Mouse (Mus musculus) hindbrain, embryonic 12.5 days (tissue): ENCODE data around the gene Dera. TPM values are rescaled to one million over a fixed set of nuclear protein-coding genes. Genes with fewer than 3 reads are reported as not detected.
A peak's percentile ranks its signal among the peaks of the same experiment; 100 is the strongest.

Experiments
- ATAC-seq: fragments of 200-750 bp; cut with Nextera tagmentation; 2 replicates; pipeline ENCODE4 v1.8.0; 2017; ENCODE audit warnings: moderate TSS enrichment; ENCODE audit not compliant: low FRiP score
- H3K27ac ChIP-seq: fragments of 300-500 bp; sonication (generic); 2 replicates; pipeline ENCODE4 v1.5.1; 2016; ENCODE audit warnings: mild to moderate bottlenecking
- H3K27me3 ChIP-seq: fragments of 300-500 bp; sonication (generic); 2 replicates; pipeline ENCODE4 v1.6.1; 2016; ENCODE audit warnings: mild to moderate bottlenecking
- H3K36me3 ChIP-seq: fragments of 300-500 bp; sonication (generic); 2 replicates; pipeline ENCODE4 v1.6.1; 2016; ENCODE audit warnings: mild to moderate bottlenecking
- H3K4me1 ChIP-seq: fragments of 300-500 bp; sonication (generic); 2 replicates; pipeline ENCODE4 v1.6.1; 2016
- H3K4me2 ChIP-seq: fragments of 300-500 bp; sonication (generic); replicated peaks from 2 replicates; pipeline ENCODE4 v1.6.1; 2016; ENCODE audit warnings: mild to moderate bottlenecking
- H3K4me3 ChIP-seq: fragments of 300-500 bp; sonication (generic); 2 replicates; pipeline ENCODE4 v1.5.1; 2016; ENCODE audit warnings: mild to moderate bottlenecking
- H3K9ac ChIP-seq: fragments of 300-500 bp; sonication (generic); 2 replicates; pipeline ENCODE4 v1.6.1; 2016; ENCODE audit warnings: mild to moderate bottlenecking, moderate library complexity
- H3K9me3 ChIP-seq: fragments of 300-500 bp; sonication (generic); replicated peaks from 2 replicates; pipeline ENCODE4 v1.6.1; 2016; ENCODE audit warnings: mild to moderate bottlenecking
- WGBS: fragments of 180-500 bp; shearing (Covaris S2); methylation state at CpG from one replicate; pipeline ENCODE4 v1.1.7; 2016; 5-methylcytosine and 5-hydroxymethylcytosine counted together
- polyA plus RNA-seq: library from polyadenylated mRNA; unstranded; fragments of >200 nt; fragmentation: Nextera tagmentation; extraction: Ambion mirVana; gene quantifications from 2 replicates; pipeline ENCODE4 v1.2.1, GENCODE M21; 2016

Gene Dera
- polyA plus RNA-seq, 1 experiment from 2014 or later, result 39.6 TPM

DNA sequence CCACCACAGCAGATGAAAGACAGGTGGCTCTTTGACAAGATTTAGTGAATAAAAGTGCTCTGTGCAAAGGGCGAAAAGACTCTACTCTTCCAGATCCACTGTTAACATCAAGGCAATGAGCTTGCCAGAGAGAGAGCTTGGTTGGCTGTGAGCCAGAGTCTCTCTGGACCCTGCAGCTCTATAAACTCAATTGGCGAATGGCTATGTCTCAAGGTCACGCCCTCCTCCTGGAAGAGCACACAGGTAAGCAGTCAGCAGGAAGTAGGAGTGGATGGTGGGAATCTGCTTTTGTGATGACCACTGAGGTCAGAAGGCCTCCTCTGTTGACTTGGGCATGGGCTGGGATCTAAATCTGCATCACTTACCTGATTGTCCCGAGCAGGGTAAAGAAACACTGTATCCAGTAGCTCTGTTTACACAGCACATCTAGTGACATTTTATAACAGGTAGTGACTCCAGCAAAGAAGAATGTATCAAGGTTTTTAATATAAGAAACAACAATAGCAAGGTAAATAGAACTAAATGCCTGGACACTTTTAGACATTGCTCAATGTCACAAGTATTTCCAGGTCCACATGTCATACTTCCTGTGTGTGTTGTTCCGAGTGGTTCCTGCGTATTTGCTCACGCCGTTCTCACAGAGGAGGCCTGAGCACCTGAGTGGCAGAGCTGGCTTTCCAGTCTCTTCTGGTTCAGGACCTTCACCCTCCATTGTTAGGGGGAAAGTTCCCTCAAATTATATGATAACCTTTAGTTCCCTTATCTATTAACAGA, 120.3 kb downstream of the Dera start:
- WGBS, result 93% methylated on average over 8 of the region's 8 CpGs
- Histone ChIP-seq H3K36me3 (no peaks in the 10 kb centered on the region), H3K9me3 (no peaks in the 10 kb centered on the region), H3K27me3 (no peaks in the 10 kb centered on the region), H3K4me2 (no peak overlapping the region), H3K4me3 (no peak overlapping the region), H3K27ac (no peak overlapping the region), H3K9ac (no peak overlapping the region), H3K4me1 (no peaks in the 10 kb centered on the region)
- ATAC-seq, result no peak

GRCm38 (mm10) chr6:137885644-137886043, 131.3 kb downstream of the Dera start:
- no peaks in the 10 kb centered on the region for H3K9me3 ChIP-seq
- no peaks in the 10 kb centered on the region for H3K4me1 ChIP-seq
- no peak for ATAC-seq
- H3K36me3 ChIP-seq, result no peaks in the 10 kb centered on the region
- H3K4me2 ChIP-seq, result no peak overlapping the region
- no peak overlapping the region for H3K27ac ChIP-seq
- no peak overlapping the region for H3K9ac ChIP-seq
- H3K4me3 ChIP-seq, result no peak overlapping the region
- 91% methylated on average over 6 of the region's 6 CpGs for WGBS
- no peaks in the 10 kb centered on the region for H3K27me3 ChIP-seq

DNA sequence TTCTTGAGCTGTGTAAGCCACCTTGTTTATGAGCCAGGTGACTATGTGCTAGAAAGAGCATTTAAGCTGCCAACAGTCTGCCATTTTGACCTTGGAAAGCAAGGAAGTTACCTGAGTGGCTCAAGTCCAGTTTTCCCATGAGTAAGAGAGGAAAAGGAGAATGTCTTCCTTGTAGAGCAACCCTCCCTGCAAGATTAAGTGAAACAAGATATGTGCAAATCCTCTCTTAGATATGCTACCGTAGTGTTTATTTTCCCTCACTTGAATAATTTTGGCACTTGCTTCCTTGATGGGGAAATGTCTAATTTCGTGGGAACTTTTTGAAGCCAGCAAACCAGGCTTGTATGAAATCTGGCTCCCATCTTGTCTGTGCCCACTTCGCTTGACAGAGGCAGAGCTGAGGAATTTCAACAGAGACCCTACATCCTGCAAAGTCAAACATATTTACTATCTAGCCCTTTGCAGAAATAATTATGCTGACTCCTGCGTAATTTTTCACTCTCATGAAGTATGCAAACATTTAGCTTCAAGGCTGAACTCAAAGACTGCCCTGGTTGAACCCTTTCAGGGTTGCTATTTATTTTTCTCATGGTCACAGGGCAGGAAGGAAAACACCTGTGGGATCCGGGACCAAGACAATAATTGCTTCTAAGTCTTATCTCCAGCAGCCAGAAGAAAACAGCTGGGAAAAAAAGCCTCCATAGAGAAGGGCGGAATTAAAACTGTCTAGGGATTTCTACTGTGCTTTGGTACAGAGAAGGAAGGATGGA, 132.0 kb downstream of the Dera start:
- Histone ChIP-seq H3K9ac (no peak overlapping the region), H3K9me3 (no peaks in the 10 kb centered on the region), H3K4me3 (no peak overlapping the region), H3K36me3 (no peaks in the 10 kb centered on the region), H3K27ac (no peak overlapping the region), H3K27me3 (no peaks in the 10 kb centered on the region), H3K4me1 (no peaks in the 10 kb centered on the region), H3K4me2 (no peak overlapping the region)
- WGBS, result 80% methylated on average over 6 of the region's 6 CpGs
- ATAC-seq, result no peak

DNA sequence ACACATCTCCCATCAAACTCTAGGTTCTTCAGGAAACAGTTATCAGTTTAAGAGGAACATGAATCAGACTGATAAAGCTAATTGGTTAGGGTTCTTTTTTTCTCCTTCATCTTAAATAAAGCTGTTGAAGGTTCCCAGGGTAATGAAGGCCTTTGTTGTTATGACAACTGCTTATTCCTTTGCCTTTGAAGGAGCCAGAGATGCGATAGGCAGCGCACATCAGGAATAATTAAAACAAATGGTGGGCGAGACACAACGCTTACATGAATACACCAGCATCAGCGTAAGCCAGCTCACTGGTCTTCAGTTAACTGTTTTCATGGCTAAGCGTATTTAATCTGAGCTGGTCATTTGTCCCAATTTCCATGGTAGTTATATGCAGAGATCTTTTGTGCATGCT, 132.9 kb downstream of the Dera start:
- WGBS, result 75% methylated on average over 6 of the region's 6 CpGs
- H3K4me1 ChIP-seq, result no peaks in the 10 kb centered on the region
- H3K9me3 ChIP-seq, result no peaks in the 10 kb centered on the region
- peak; percentile 19; the same call in 1 of the 2 replicates for ATAC-seq
- no peaks in the 10 kb centered on the region for H3K27me3 ChIP-seq
- H3K27ac ChIP-seq, result no peak overlapping the region
- H3K9ac ChIP-seq, result no peak overlapping the region
- no peak overlapping the region for H3K4me2 ChIP-seq
- no peaks in the 10 kb centered on the region for H3K36me3 ChIP-seq
- no peak overlapping the region for H3K4me3 ChIP-seq

- Histone ChIP-seq H3K36me3 (no peaks in the 10 kb centered on the region), H3K4me2 (no peak overlapping the region), H3K4me3 (no peak overlapping the region), H3K27me3 (no peaks in the 10 kb centered on the region), H3K9me3 (no peaks in the 10 kb centered on the region), H3K9ac (no peak overlapping the region), H3K4me1 (no peaks in the 10 kb centered on the region), H3K27ac (no peak overlapping the region)
- no peak for ATAC-seq
These were observed 143.3 kb downstream of the Dera start for GRCm38 (mm10) chr6:137897671-137898070.

DNA sequence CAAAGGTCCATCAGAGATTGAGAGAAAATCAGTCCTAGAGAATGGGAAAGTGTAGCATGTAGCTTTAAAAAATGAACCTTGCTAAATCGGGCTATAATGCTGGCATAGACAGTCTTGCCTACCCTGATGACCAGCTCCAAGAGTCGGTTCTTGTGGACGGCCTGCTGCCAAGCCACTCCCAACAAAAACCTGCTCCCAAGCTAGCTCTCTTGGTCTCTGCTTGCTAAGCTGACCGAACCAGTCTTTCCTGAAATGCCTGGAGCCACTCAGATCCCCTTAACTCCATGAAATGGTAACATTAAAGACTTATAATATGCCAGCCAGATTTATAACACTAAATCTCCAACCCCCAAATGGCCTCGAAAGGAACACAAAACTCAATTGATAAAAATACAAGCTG, 146.9 kb downstream of the Dera start:
- Histone ChIP-seq H3K9me3 (no peaks in the 10 kb centered on the region), H3K27me3 (no peaks in the 10 kb centered on the region), H3K4me3 (no peak overlapping the region), H3K27ac (no peak overlapping the region), H3K9ac (no peak overlapping the region), H3K36me3 (no peaks in the 10 kb centered on the region), H3K4me1 (no peaks in the 10 kb centered on the region), H3K4me2 (no peak overlapping the region)
- WGBS, result 89% methylated on average over 5 of the region's 5 CpGs
- ATAC-seq, result no peak

Other genes starting within 250 kb of the Dera start
- gene Eps8, start 99.7 kb upstream of the Dera start, polyA plus RNA-seq, result 11.9 and 13.6 TPM in 2 replicates
- 191 and 198 TPM in 2 replicates for gene Strap, start 19.5 kb upstream of the Dera start, polyA plus RNA-seq